Mouse (Mus musculus) heart, adult 2 months (tissue): ENCODE data around the gene Gm3285.

Experiments used
- CTCF ChIP-seq: fragments of 200-600 bp; IDR thresholded peaks from 2 replicates; pipeline ENCODE4 v1.8.1; 2022; ENCODE audit warnings: antibody characterized with exemption, mild to moderate bottlenecking, moderate library complexity
- POLR2A ChIP-seq: fragments of 200-500 bp; IDR thresholded peaks from 2 replicates; pipeline ENCODE4 v1.6.1; 2011; ENCODE audit warnings: mild to moderate bottlenecking, low read depth, low read length, control low read depth; ENCODE audit not compliant: insufficient read depth

- TF ChIP-seq CTCF = peak; percentile 22
- no peak for TF ChIP-seq POLR2A
Measured at GRCm38 (mm10) chr10:77886007-77886747, 24.4 kb downstream of the Gm3285 start.
